Mouse (Mus musculus): ENCODE data around the gene Cdkn1b.

Cdkn1b gene

GRCm38 (mm10) chr6:134928889-134929310, 8.7 kb downstream of the Cdkn1b start:
- in situ Hi-C loops (cut with MboI; ENCODE audit: low sequenced_read_pairs), result no loop called here

- in situ Hi-C loops (cut with MboI; ENCODE audit: low sequenced_read_pairs), result no loop called here
Observed at GRCm38 (mm10) chr6:134929926-134930325, 9.7 kb downstream of the Cdkn1b start.

GRCm38 (mm10) chr6:134930383-134930782, 10.2 kb downstream of the Cdkn1b start:
- in situ Hi-C loops (cut with MboI; ENCODE audit: low sequenced_read_pairs), result no loop called here

GRCm38 (mm10) chr6:134931146-134931545, 10.9 kb downstream of the Cdkn1b start:
- in situ Hi-C loops (cut with MboI; ENCODE audit: low sequenced_read_pairs), result no loop called here

- in situ Hi-C loops (cut with MboI; ENCODE audit: low sequenced_read_pairs), result no loop called here
Observed at GRCm38 (mm10) chr6:134932486-134933206, 12.4 kb downstream of the Cdkn1b start.

GRCm38 (mm10) chr6:134933207-134933558, 13.0 kb downstream of the Cdkn1b start:
- in situ Hi-C loops (cut with MboI; ENCODE audit: low sequenced_read_pairs), result no loop called here

GRCm38 (mm10) chr6:134934305-134934704, 14.1 kb downstream of the Cdkn1b start:
- in situ Hi-C loops (cut with MboI; ENCODE audit: low sequenced_read_pairs), result no loop called here

GRCm38 (mm10) chr6:134939781-134940180, 19.6 kb downstream of the Cdkn1b start:
- in situ Hi-C loops (cut with MboI; ENCODE audit: low sequenced_read_pairs), result no loop called here

- in situ Hi-C loops (cut with MboI; ENCODE audit: low sequenced_read_pairs), result no loop called here
Observed at GRCm38 (mm10) chr6:134943759-134944407, 23.7 kb downstream of the Cdkn1b start.

- in situ Hi-C loops (cut with MboI; ENCODE audit: low sequenced_read_pairs), result no loop called here
Observed at GRCm38 (mm10) chr6:134946054-134946453, 25.9 kb downstream of the Cdkn1b start.

GRCm38 (mm10) chr6:134946858-134947257, 26.7 kb downstream of the Cdkn1b start:
- in situ Hi-C loops (cut with MboI; ENCODE audit: low sequenced_read_pairs), result no loop called here

GRCm38 (mm10) chr6:134947311-134948087, 27.3 kb downstream of the Cdkn1b start:
- in situ Hi-C loops (cut with MboI; ENCODE audit: low sequenced_read_pairs), result no loop called here

GRCm38 (mm10) chr6:134948522-134949061, 28.4 kb downstream of the Cdkn1b start:
- in situ Hi-C loops (cut with MboI; ENCODE audit: low sequenced_read_pairs), result no loop called here

- in situ Hi-C loops (cut with MboI; ENCODE audit: low sequenced_read_pairs), result no loop called here
Observed at GRCm38 (mm10) chr6:134949241-134949640, 29.0 kb downstream of the Cdkn1b start.

- in situ Hi-C loops (cut with MboI; ENCODE audit: low sequenced_read_pairs), result no loop called here
Observed at GRCm38 (mm10) chr6:134951364-134951763, 31.2 kb downstream of the Cdkn1b start.

- in situ Hi-C loops (cut with MboI; ENCODE audit: low sequenced_read_pairs), result no loop called here
Observed at GRCm38 (mm10) chr6:134953976-134954375, 33.8 kb downstream of the Cdkn1b start.

GRCm38 (mm10) chr6:134956388-134956787, 36.2 kb downstream of the Cdkn1b start:
- in situ Hi-C loops (cut with MboI; ENCODE audit: low sequenced_read_pairs), result no loop called here

GRCm38 (mm10) chr6:134961286-134961685, 41.1 kb downstream of the Cdkn1b start:
- in situ Hi-C loops (cut with MboI; ENCODE audit: low sequenced_read_pairs), result no loop called here

- in situ Hi-C loops (cut with MboI; ENCODE audit: low sequenced_read_pairs), result no loop called here
Observed at GRCm38 (mm10) chr6:134961858-134962517, 41.8 kb downstream of the Cdkn1b start.

GRCm38 (mm10) chr6:134962518-134962893, 42.3 kb downstream of the Cdkn1b start:
- in situ Hi-C loops (cut with MboI; ENCODE audit: low sequenced_read_pairs), result no loop called here

- in situ Hi-C loops (cut with MboI; ENCODE audit: low sequenced_read_pairs), result no loop called here
Observed at GRCm38 (mm10) chr6:134963910-134964309, 43.7 kb downstream of the Cdkn1b start.

Data from CH12F3 (cell line).